Mouse (Mus musculus): Measurements from ENCODE around the gene Pctp.

DNA sequence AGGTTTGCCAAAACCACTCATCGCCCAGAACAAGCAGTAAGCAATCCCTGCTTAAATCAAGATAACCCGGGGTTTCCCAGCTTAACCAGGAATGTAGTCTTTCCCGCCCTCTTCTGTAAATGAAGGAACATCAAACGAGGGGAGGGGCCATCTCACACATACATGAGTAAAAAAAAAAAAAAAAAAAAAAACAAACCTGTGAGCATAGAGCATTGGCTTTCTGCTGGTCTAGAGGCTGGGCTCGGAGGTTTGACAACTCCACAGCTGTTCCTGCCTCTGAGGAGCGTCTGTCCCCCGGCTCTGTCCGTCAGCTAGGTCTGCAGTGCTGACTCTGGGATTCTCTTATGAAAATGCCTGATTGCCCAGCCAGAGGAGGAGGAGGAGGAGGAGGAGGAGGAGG lies 30.1 kb upstream of the Pctp start:
- TF ChIP-seq CTCF (IDR thresholded peaks at IDR 0.05; ENCODE audit: low read depth) (no peak), EP300 (IDR thresholded peaks at IDR 0.05; ENCODE audit: low read depth) (no peak)

Data from heart, postnatal 0 days (tissue).